Mouse (Mus musculus): ENCODE data around the gene Radil. TPM values are rescaled to one million over a fixed set of nuclear protein-coding genes. Genes with fewer than 3 reads are reported as not detected.
A peak's percentile ranks its signal among the peaks of the same experiment; 100 is the strongest.

Radil gene
- polyA plus RNA-seq, 1 experiment from 2014 or later, result 3.5 TPM

DNA sequence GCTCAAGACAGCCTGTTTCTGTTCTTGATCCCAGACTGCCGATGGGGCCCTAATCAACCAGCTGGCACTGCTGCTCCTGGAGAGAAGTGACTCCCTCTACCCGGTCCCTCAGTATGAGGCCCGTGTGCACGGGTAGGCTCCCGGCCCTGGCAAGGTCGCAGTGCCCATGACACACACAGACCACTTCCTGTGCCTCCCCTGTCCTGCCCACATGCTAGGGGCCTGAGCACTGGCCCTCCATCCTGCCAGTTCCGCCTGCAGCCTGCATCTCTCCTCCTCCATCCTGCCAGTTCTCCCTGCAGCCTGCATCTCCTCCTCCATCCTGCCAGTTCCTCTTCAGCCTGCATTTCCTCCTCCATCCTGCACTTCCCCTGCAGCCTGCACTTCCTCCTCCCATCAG, 75.2 kb downstream of the Radil start:
- no peaks in the 10 kb centered on the region for H3K9me3 ChIP-seq
- no peak overlapping the region for H3K9ac ChIP-seq

DNA sequence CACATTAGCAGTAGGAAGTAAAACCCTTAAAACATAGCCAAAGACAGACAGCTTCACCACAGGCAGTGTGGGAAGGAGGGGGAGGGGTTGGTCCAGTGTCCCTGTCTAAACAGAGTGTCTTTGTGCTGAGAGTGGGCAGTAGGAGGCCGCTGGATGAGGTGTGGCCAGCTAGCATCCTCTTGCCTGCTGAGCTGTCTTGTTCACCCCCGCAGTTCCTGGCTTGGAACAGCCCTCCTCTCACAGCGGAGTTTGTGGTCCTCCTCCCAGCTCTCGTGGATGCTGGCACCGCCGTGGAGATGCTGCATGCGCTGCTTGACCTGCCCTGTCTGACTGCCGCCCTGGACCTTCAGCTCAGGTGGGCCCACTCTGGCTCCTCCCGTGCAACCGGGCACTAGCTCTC, 77.2 kb downstream of the Radil start:
- H3K4me2 ChIP-seq, result no peak overlapping the region
- H3K27me3 ChIP-seq, result no peaks in the 10 kb centered on the region
- H3K4me1 ChIP-seq, result no peaks in the 10 kb centered on the region
- ATAC-seq (ENCODE audit: borderline replicate concordance, extremely low read depth, low FRiP score, low TSS enrichment), result no peak
- no peak overlapping the region for H3K9ac ChIP-seq
- no peak overlapping the region for H3K27ac ChIP-seq
- WGBS, result 62% methylated on average over 10 of the region's 10 CpGs
- H3K9me3 ChIP-seq, result no peaks in the 10 kb centered on the region
- H3K4me3 ChIP-seq, result no peak overlapping the region
- H3K36me3 ChIP-seq, result peaks cover 8% of the 10 kb centered on the region

More for the DNA sequence above, 75.2 kb downstream of the Radil start:
- Histone ChIP-seq H3K4me1 (peaks cover 4% of the 10 kb centered on the region; the same call in 1 of the 2 replicates), H3K36me3 (no peaks in the 10 kb centered on the region), H3K27ac (no peak overlapping the region), H3K4me2 (no peak overlapping the region), H3K27me3 (no peaks in the 10 kb centered on the region), H3K4me3 (no peak overlapping the region)
- WGBS, result 71% methylated on average over 7 of the region's 7 CpGs
- no peak for ATAC-seq (ENCODE audit: borderline replicate concordance, extremely low read depth, low FRiP score, low TSS enrichment)

DNA sequence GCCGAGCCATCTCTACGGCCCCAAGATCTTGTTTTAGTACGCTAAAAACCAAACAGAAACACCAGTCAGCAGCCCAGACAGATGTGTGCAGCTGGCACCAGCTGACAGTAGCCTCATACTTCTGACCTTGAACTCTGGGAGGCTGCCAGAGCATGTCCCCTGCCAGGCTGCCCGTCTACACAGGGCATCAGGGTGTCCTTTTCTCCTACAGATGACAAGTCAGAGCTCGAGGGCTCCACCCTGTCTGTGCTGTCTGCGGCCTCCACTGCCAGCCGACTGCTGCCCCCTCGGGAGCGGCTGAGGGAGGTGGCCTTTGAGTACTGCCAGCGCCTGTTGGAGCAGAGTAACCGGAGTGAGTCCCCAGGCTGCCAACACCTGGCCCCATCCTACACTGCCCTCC, 81.1 kb downstream of the Radil start:
- H3K4me1 ChIP-seq, result peaks cover 3% of the 10 kb centered on the region
- H3K27ac ChIP-seq, result no peak overlapping the region
- H3K4me2 ChIP-seq, result no peak overlapping the region
- H3K27me3 ChIP-seq, result no peaks in the 10 kb centered on the region
- H3K9ac ChIP-seq, result no peak overlapping the region
- no peak overlapping the region for H3K4me3 ChIP-seq
- H3K9me3 ChIP-seq, result no peaks in the 10 kb centered on the region
- H3K36me3 ChIP-seq, result peaks cover 12% of the 10 kb centered on the region
- ATAC-seq (ENCODE audit: borderline replicate concordance, extremely low read depth, low FRiP score, low TSS enrichment), result no peak
- WGBS, result 73% methylated on average over 11 of the region's 11 CpGs

DNA sequence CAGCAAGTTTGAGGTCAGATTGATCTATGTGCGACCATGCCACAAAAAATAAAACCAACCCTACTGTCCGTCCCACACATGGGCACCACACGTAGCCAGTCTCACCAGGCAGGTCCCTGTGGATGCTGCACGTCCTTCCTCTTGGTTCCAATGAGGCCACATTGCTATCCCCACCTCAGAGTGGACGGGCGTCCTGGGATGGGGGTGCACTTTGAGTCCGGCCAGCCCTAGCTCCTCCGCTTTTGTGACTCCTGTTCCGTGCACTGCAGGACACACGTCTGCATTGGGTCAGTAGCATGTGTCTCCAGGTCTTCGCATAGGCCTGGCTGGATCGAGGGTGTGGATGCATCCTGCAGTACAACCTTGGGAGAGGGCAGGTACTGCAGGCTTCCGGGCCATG, 82.5 kb downstream of the Radil start:
- Histone ChIP-seq H3K36me3 (peaks cover 12% of the 10 kb centered on the region), H3K27ac (no peak overlapping the region), H3K4me3 (no peak overlapping the region), H3K4me1 (peaks cover 11% of the 10 kb centered on the region), H3K27me3 (no peaks in the 10 kb centered on the region), H3K9ac (no peak overlapping the region), H3K4me2 (no peak overlapping the region), H3K9me3 (no peaks in the 10 kb centered on the region)
- ATAC-seq (ENCODE audit: borderline replicate concordance, extremely low read depth, low FRiP score, low TSS enrichment), result no peak
- 86% methylated on average over 13 of the region's 13 CpGs for WGBS

DNA sequence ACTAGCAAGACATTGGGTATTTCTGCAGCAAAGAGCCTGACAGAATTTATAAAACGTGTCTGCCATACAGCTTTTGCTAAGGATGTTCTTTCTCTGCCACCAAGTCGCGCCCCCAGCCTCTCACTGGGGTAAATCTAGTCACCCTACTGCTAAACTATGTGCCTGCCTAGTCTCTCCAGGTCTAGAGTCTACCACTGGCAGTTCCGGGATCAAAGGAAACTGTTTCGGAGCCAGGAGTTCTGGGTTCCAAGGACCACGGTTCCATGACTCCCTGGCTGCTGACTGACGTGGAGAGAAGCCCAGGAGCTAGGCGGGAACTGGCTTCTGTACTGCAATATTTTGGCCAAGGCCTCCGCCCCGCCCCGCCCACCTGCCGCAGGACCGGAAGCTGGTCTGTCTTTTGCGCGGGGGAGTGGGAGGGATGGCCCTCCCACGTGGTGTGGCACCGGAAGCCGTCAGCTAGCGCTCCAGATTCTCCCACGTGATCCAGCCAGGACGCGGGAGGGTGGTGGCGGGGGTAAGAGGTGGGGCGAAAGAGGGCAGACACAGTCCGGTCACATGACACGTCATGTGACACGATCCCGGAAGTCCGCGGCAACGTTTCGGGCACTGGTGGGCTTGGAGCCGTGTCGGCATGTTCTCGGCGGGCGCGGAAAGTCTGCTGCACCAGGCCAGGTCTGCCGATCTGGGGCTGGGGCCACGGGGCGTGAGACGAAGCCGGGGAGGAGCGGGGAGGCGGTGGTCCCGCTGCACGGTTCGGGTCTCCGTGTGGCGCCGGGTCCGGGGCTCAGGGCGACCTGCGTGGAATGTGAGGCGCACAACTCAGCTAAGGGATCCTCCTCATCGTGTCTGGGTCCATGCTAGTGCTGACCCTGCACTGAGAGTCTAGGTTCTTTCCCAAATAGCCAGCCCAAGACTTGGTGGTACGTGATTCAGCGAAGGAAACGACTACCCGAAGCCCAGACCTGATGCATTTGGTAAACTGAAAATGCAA, 87.1 kb downstream of the Radil start, which contains the start of gene Ap5z1:
Gene Ap5z1, plus strand, starts transcription at position 484 of the 994 bp plus-strand sequence.
- H3K9me3 ChIP-seq, result no peaks in the 10 kb centered on the region
- peak within 1 kb of the TSS; percentile 82 for H3K4me2 ChIP-seq
- peak; percentile 93 for ATAC-seq (ENCODE audit: borderline replicate concordance, extremely low read depth, low FRiP score, low TSS enrichment)
- H3K36me3 ChIP-seq, result peaks cover 7% of the 10 kb centered on the region; the same call in 1 of the 2 replicates
- H3K4me3 ChIP-seq, result peak within 1 kb of the TSS; percentile 78
- 1% methylated on average over 60 of the region's 60 CpGs for WGBS
- peak within 1 kb of the TSS; percentile 63 for H3K9ac ChIP-seq
- no peaks in the 10 kb centered on the region for H3K27me3 ChIP-seq
- peaks cover 13% of the 10 kb centered on the region for H3K4me1 ChIP-seq
- peak within 1 kb of the TSS; percentile 90 for H3K27ac ChIP-seq

DNA sequence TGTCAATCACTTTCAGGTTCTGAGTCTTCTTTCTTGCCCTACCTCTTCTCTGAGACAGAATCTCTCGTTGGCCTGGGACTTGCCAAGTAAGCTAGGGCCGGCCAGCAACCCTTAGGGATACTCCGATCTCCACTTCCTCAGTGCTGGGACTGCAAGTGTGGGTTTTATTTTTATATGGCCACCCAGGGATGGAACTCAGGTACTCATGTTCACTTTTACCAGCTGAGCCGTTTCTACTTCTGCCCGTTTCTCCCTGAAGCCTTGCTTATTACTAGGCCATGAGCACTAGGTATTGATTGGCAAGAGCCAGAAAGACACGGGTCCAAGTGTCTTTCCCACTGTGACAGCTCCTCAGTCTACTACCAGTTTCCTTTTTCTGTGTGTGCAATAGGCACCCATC, 87.9 kb downstream of the Radil start:
- Histone ChIP-seq H3K9me3 (no peaks in the 10 kb centered on the region), H3K36me3 (peaks cover 10% of the 10 kb centered on the region), H3K4me3 (peak overlapping the region; percentile 78), H3K4me1 (peaks cover 13% of the 10 kb centered on the region), H3K27me3 (no peaks in the 10 kb centered on the region), H3K9ac (0 out of 2 replicates have a peak overlapping the region, but pooled peaks have one; percentile 45), H3K27ac (peak overlapping the region; percentile 90), H3K4me2 (peak overlapping the region; percentile 82)
- no peak for ATAC-seq (ENCODE audit: borderline replicate concordance, extremely low read depth, low FRiP score, low TSS enrichment)
- 84% methylated on average over 6 of the region's 6 CpGs for WGBS

DNA sequence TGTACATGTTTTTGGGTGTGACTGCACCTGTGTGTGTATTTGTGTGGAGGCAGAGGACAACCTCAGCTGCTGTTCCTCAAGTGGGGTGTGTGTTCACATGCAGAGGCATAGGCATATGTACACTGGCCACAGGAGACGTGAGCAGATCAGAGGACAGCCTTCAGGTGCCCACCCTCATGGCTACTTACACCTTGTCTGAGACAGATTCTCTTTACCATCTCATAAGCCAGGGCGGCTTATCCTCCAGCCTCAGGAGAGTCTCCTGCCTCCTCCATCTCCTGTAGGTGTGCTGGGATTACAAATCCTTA, 88.3 kb downstream of the Radil start:
- Histone ChIP-seq H3K4me1 (peaks cover 13% of the 10 kb centered on the region), H3K27ac (no peak overlapping the region), H3K4me3 (no peak overlapping the region), H3K9ac (no peak overlapping the region), H3K4me2 (no peak overlapping the region), H3K9me3 (no peaks in the 10 kb centered on the region), H3K27me3 (no peaks in the 10 kb centered on the region), H3K36me3 (peaks cover 11% of the 10 kb centered on the region)
- ATAC-seq (ENCODE audit: borderline replicate concordance, extremely low read depth, low FRiP score, low TSS enrichment), result no peak
- 87% methylated on average over 2 of the region's 2 CpGs for WGBS

DNA sequence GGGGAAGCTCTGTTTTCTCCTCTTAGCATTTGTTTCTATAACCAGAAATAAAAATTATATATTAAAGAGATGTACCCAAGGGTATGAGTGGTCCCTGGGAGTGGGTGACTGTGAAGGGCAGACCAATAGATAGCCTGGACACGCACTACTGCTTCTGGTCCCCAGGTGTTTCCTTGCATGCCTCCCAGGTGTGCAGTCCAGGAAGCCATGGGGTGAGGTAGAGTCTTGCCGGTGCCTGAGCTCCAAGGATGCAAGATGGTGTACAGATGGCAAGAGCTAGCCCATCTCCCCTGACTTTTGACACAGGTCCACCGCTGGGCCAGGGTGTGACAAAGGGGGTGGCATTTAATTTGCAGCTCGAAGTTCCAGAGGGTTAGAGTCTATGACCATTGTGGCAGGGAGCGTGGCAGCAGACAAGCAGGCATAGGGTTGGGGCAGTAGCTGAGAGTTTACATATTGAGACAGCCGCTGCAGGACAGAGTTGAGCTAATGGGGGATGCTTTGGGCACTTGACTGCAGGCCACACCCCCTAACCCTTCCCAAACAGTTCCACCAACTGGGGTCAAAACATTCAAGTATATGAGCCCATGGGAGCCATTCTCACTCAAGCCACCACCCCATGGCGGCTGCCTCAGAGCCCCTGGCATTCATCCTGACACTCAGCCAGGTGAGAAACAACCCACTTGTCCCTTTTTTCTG, 88.8 kb downstream of the Radil start:
- Histone ChIP-seq H3K9ac (no peak overlapping the region), H3K9me3 (no peaks in the 10 kb centered on the region), H3K4me3 (no peak overlapping the region), H3K36me3 (peaks cover 14% of the 10 kb centered on the region), H3K4me1 (peaks cover 16% of the 10 kb centered on the region), H3K27me3 (no peaks in the 10 kb centered on the region), H3K4me2 (no peak overlapping the region), H3K27ac (no peak overlapping the region)
- WGBS, result 93% methylated on average over 7 of the region's 7 CpGs
- no peak for ATAC-seq (ENCODE audit: borderline replicate concordance, extremely low read depth, low FRiP score, low TSS enrichment)

DNA sequence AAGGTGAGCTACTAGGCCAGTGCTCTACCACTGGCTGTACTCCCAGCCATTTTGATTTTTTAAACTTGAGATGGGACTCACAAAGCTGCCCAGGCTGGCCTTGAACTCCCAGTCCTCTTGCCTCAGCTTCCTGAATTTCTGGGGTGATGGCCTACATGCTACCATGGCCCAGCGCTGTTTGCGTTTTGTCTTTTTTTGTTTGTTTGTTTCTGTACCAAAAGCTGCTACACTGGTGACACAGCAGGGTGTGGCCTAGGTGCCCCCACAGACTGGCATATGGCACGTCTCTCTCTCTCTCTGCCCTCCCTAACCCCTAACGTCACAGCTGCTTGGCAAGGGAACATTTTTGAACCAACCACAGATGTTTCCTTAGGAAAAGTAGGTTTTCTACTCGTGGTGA, 91.1 kb downstream of the Radil start:
- no peak for ATAC-seq (ENCODE audit: borderline replicate concordance, extremely low read depth, low FRiP score, low TSS enrichment)
- Histone ChIP-seq H3K9ac (no peak overlapping the region), H3K4me2 (no peak overlapping the region), H3K4me1 (peaks cover 18% of the 10 kb centered on the region), H3K36me3 (peaks cover 21% of the 10 kb centered on the region), H3K9me3 (no peaks in the 10 kb centered on the region), H3K27me3 (no peaks in the 10 kb centered on the region), H3K27ac (no peak overlapping the region), H3K4me3 (no peak overlapping the region)
- WGBS, result 70% methylated on average over 5 of the region's 5 CpGs

DNA sequence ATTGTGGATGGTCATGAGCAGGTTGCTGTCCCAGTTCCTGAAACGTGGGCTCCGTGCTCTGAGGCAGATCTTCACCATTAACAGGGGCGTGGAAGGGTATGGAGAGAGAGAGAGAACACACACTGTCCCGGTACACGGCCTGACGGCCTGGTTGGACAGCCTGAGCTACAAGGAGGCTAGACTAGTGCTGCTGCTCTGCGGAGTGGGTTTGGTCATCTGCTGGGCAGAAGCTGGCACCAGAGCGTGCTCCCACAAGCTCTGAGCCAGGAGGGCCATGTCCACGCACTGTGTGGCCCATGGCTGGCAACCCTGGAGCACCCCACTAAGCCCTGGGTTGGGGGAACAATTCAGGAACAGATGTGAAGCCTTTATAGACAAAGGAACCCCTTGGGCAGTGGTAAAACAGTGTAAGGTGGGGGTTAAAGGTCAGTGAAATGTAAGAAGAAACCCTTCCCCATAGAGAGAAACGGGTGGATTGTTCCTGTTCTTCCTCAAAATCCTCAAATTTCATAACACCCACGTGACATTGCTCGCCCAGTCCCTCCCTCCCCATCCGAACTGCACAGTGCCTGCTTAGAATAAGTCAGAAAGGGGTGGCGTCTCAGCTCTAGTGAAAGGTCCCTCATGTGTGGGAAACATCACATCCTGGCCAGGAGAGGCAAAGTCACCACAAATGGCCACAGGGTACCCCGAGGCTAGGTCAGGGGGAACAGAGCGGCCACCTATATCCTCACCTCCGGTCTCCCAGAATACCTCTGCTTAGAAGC, 91.9 kb downstream of the Radil start:
- WGBS, result 85% methylated on average over 17 of the region's 17 CpGs
- no peak overlapping the region for H3K9ac ChIP-seq
- peaks cover 11% of the 10 kb centered on the region; the same call in 1 of the 2 replicates for H3K4me1 ChIP-seq
- peaks cover 30% of the 10 kb centered on the region for H3K36me3 ChIP-seq
- H3K27me3 ChIP-seq, result no peaks in the 10 kb centered on the region
- no peak overlapping the region for H3K4me2 ChIP-seq
- ATAC-seq (ENCODE audit: borderline replicate concordance, extremely low read depth, low FRiP score, low TSS enrichment), result no peak
- H3K27ac ChIP-seq, result no peak overlapping the region
- no peaks in the 10 kb centered on the region for H3K9me3 ChIP-seq
- H3K4me3 ChIP-seq, result no peak overlapping the region

DNA sequence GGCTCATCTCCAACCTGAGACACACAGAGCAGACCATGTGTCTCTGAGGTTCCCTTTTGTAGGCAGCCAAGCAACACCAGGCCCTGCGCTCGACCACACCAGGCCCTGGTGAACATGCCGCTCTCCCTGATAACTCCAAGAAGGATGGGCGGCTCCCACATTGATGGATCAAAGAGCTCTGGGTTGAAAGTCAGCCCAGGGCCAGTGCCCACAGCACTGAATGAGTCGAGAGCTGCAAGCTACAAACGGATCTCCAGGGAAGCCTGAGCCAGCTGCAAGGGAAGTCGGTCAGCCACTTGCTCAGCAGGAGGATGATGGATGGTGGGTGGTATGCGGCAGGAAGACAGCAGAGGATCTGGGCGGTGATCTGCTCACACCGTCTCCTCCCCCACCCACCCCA, 93.6 kb downstream of the Radil start:
- Histone ChIP-seq H3K9ac (no peak overlapping the region), H3K4me1 (peaks cover 8% of the 10 kb centered on the region; the same call in 1 of the 2 replicates), H3K9me3 (no peaks in the 10 kb centered on the region), H3K4me3 (no peak overlapping the region), H3K27me3 (no peaks in the 10 kb centered on the region), H3K4me2 (no peak overlapping the region), H3K27ac (peak overlapping the region; percentile 59), H3K36me3 (peaks cover 43% of the 10 kb centered on the region)
- 35% methylated on average over 10 of the region's 10 CpGs for WGBS
- ATAC-seq (ENCODE audit: borderline replicate concordance, extremely low read depth, low FRiP score, low TSS enrichment), result 0 out of 2 replicates have a peak, but pooled peaks have one; percentile 23
